Mouse (Mus musculus) stomach, postnatal 0 days (tissue): ENCODE results near the gene Rftn1.

Experiments
- CTCF ChIP-seq: IDR thresholded peaks from 2 replicates; pipeline ENCODE4 v1.5.1; 2016; ENCODE audit warnings: antibody characterized with exemption, low read depth, mild to moderate bottlenecking, moderate library complexity
- EP300 ChIP-seq: optimal IDR thresholded peaks from 2 replicates; pipeline ENCODE3; 2016; ENCODE audit warnings: antibody characterized with exemption

GRCm38 (mm10) chr17:50010096-50010495, 180.4 kb downstream of the Rftn1 start:
- no peak for TF ChIP-seq EP300
- TF ChIP-seq CTCF = no peak
